Mouse (Mus musculus) brain, embryonic 14.5 days (tissue): ENCODE data around the gene Kif26a. TPM values are rescaled to one million over a fixed set of nuclear protein-coding genes. Genes with fewer than 3 reads are reported as not detected.
A peak's percentile ranks its signal among the peaks of the same experiment; 100 is the strongest.

Experiments used
- DNase-seq: peaks from one replicate; pipeline ENCODE4 v3.0.0-alpha.2; 2011; ENCODE audit warnings: low read depth
- CTCF ChIP-seq: fragments of 200-500 bp; IDR thresholded peaks from 2 replicates; pipeline ENCODE4 v1.5.1; 2012; ENCODE audit warnings: inconsistent platforms, mild to moderate bottlenecking, moderate library complexity, borderline replicate concordance; ENCODE audit not compliant: insufficient read depth, insufficient read length; ENCODE audit errors: extremely low read depth
- POLR2A ChIP-seq: fragments of 200-500 bp; IDR thresholded peaks from 2 replicates; pipeline ENCODE4 v1.6.1; 2012; ENCODE audit warnings: mild to moderate bottlenecking, inconsistent platforms, borderline replicate concordance; ENCODE audit not compliant: poor library complexity, insufficient read depth, insufficient read length, severe bottlenecking; ENCODE audit errors: extremely low read depth
- polyA plus RNA-seq: library from polyadenylated mRNA; depleted of rRNA; stranded (reverse); fragments of >200 nt; gene quantifications from 2 replicates; pipeline ENCODE4 v1.2.3, GENCODE M21; 2012

Gene Kif26a
- polyA plus RNA-seq, 1 experiment: 35.8 TPM

DNA sequence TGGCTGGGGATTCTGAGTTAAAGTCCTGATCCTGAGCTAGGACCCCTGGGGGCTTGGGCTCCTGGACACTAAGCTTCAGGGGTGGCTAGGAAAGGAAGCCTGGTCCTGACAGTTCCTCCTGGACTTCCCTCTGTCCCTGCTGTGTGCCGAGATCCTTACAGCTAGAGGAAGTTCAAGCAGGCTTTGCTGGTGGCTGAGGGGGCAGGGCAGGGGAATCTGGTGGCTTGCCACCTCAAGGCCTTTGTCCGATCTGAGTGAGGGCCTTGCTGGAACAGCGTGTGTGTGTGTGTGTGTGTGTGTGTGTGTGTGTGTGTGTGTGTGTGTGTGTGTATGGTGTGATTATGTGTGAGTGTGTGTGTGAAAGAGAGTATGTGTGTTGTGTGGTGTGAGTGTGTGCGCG is 8.5 kb downstream of the Kif26a start:
- DNase-seq: peak; percentile 34
- no peak for TF ChIP-seq POLR2A
- TF ChIP-seq CTCF: no peak

GRCm38 (mm10) chr12:112155218-112156051 is 9.4 kb downstream of the Kif26a start:
- no peak for TF ChIP-seq CTCF
- no peak for TF ChIP-seq POLR2A
- DNase-seq: no peak

GRCm38 (mm10) chr12:112156804-112157203 is 10.8 kb downstream of the Kif26a start:
- TF ChIP-seq CTCF: no peak
- TF ChIP-seq POLR2A: no peak
- peak; percentile 65 for DNase-seq

GRCm38 (mm10) chr12:112158246-112158645 is 12.2 kb downstream of the Kif26a start:
- no peak for DNase-seq
- TF ChIP-seq POLR2A (no peak), CTCF (no peak)

DNA sequence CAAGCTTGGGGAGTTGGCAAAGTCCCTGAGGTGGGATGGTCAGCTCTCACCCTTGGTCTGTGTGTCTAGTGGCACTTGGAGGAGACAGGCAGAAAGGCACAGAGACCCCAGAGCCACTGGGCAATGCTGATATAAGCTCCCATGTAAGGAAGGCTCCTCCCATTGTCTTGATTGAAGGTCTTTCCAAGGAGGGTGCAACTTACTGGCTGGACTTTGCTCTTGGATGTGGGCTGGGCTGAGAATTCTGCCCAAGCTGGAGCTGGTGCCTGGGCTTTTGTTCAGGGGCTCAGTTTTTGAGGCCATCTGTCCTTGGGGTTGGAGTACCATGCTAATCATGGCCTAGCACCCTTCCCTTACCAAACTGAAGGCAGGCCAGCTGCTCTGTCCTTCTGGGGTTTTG is 12.8 kb downstream of the Kif26a start:
- TF ChIP-seq POLR2A: no peak
- TF ChIP-seq CTCF: no peak
- no peak for DNase-seq

GRCm38 (mm10) chr12:112163981-112164839 is 18.2 kb downstream of the Kif26a start:
- DNase-seq: peak; percentile 73
- TF ChIP-seq POLR2A: no peak
- no peak for TF ChIP-seq CTCF

DNA sequence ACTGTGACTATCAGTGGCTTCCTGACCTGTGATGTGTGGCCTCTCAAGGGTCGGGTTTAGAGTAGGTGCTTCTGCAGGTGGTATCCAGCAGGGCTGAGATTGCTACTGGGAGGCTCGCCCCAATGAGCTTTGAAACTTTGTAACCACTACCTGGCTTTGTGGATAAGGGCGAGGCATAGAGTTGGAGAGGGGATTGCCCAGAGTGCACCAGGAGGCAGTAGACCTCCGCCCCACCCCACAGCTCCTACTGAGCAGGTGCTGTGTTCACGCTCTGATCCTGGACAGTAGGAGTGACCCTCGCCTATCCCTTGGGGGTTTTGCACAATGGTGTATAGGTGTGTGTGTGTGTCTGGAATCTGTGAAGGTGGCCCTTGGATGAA is 18.8 kb downstream of the Kif26a start:
- no peak for DNase-seq
- TF ChIP-seq POLR2A: no peak
- no peak for TF ChIP-seq CTCF

DNA sequence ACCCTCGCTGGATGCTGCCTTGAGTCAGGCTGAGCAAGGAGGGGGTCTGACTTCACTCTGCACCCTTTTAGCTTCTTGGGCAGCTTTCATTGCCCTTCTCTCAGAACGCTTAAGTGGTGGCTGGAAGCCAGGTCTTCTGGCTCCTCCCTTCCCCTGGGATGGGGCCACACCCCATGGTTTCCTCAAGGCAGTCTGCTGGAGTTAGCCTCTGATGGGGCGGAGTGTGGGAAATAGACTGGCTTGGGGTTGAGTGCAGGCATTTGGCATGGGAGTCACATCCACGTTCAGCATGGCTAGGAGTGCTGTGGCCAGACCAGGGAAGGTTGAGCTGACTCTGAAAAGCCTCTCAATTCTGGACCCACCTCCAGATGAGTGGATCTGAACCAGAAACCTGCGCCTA is 23.2 kb downstream of the Kif26a start:
- TF ChIP-seq POLR2A: no peak
- no peak for TF ChIP-seq CTCF
- no peak for DNase-seq

- no peak for TF ChIP-seq CTCF
- TF ChIP-seq POLR2A: no peak
- peak; percentile 82 for DNase-seq
These were observed 24.9 kb downstream of the Kif26a start for GRCm38 (mm10) chr12:112170671-112171574.

DNA sequence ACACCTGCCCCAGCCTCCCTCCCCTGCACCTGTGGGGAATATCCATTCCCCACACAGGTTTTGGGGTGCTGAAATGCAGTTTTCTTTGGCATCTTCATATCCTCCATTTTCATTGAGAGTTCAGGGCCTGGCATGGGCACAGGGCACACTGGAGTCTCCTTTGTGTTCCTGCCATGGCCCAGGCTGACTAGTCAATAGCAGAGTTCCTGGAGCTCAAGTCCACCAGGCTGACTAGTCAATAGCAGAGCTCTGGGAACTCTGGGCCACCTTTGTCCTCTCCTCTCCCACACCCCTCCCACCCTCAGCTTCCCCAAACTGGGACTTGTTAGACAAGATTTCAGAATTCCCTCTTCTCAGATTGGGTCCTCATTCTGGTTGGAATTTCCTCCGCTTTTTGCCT is 25.6 kb downstream of the Kif26a start:
- TF ChIP-seq POLR2A (no peak), CTCF (no peak)
- peak; percentile 86 for DNase-seq
